Mouse (Mus musculus): ENCODE results near the gene Mybbp1a.

Gene Mybbp1a

GRCm38 (mm10) chr11:72411945-72412344 lies 29.2 kb upstream of the Mybbp1a start:
- intact Hi-C loops (cut with DNase I): no loop called here

- intact Hi-C loops (cut with DNase I): no loop called here
Observed at GRCm38 (mm10) chr11:72413016-72413415, 28.1 kb upstream of the Mybbp1a start.

- intact Hi-C loops (cut with DNase I): no loop called here
Observed at GRCm38 (mm10) chr11:72413601-72414190, 27.5 kb upstream of the Mybbp1a start.

DNA sequence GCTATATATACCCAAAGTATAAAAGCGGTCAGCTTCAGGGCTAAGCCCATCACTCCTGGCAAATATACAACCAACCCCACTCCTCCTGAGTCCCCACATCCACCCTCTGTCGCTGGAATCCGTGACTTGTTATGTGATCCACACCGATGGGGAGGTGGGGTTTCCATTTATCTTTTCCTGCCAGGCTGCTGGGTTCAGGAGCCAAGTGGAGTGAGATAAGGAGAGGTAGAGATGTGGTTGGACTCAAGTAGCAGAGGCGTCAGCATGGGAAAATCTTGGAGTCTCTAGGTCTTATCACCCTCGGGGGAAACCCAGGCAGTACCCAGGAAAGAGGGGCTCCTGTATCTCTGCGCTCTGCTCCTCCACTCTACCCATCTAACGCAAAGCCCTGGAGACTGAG lies 26.0 kb upstream of the Mybbp1a start:
- intact Hi-C loops (cut with DNase I): no loop called here

DNA sequence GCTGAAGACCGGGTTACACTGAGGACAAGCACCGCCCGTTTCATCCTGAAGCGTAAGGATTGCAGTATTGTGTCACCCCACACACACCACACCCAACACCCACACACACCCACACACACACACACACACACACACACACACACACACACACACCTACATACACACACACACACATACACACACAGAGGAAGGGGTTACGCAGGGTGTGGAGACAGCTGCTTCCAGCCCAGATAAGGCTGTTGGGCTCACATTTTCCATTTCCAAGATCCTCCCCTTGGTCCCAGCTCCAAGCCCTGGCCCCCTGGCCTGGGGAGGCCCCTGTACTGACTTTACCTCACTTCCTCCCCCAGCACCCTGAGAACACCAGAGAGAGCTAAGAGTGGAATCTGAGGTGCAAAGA lies 24.5 kb upstream of the Mybbp1a start:
- intact Hi-C loops (cut with DNase I): no loop called here

GRCm38 (mm10) chr11:72417376-72417775 lies 23.8 kb upstream of the Mybbp1a start:
- intact Hi-C loops (cut with DNase I): no loop called here

DNA sequence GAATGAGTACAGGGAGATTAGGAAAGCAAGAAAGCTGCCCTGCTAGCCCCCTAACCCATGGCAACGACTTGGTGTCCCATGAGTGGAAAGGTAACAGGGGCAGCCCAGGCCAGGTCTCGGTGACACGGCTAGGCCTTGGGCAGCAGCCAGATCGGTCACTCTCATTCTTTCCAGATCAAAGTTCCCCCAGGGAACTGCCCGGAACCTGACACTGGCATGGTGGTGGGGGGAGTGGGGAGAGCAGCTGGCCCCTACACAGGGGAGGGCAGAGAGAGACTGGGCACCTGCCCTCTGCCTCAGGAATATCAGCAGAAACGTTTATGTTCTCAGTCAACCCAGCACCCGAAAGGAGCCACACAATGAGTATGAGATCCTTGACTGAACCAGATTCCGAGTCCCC lies 22.9 kb upstream of the Mybbp1a start:
- intact Hi-C loops (cut with DNase I): no loop called here

- intact Hi-C loops (cut with DNase I): no loop called here
Observed at GRCm38 (mm10) chr11:72419006-72419405, 22.1 kb upstream of the Mybbp1a start.

DNA sequence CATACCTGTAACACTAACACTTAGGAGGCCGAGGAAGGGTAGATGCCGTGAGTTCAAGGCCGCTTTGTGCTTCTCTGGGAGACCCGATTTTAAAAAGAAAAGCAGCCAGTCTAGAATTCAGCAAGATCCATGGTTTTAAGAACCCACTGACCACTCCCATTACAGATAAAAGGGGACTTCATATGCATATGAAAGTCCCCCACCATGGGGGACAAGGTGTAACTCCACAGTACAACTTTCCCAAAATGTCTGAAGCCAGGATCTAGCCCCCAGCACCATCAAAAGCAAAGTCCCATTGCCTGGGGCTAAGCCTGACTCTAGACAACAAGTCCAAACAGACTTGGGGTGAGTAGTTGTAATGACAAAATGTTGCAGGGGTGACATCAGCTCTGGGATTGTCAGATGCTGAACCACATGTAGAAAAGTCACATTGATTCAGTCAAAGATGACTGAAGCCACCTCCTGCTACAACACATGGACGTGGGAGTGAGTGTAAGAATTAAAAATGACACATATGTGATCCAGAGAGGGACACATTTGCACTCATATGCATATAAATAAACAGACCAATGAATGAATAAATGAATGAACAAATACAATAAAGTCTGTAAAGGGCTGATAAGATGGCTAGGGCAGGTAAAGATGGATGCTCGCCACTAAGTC lies 20.6 kb upstream of the Mybbp1a start:
- intact Hi-C loops (cut with DNase I): no loop called here

- intact Hi-C loops (cut with DNase I): no loop called here
Observed at GRCm38 (mm10) chr11:72421518-72422278, 19.5 kb upstream of the Mybbp1a start.

DNA sequence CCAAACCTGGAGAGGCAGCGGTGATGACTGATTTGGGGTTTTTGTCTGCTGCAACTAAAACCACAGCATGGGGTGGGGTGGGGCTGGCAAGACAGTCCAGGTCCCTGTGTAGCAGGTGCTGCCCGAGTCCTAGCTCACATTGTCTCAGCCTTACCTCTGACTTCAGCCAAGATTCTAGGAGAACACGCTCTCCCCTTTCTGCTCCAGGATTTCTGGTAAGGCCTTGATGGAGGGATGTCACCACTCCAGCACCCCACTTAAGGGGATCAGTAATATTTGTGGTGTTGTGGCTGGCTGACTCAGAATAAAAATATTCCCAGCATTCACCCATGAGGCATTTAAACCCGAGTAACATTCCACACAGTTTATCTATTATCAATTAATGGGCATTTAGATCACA lies 17.5 kb upstream of the Mybbp1a start:
- intact Hi-C loops (cut with DNase I): no loop called here

- intact Hi-C loops (cut with DNase I): no loop called here
Observed at GRCm38 (mm10) chr11:72425201-72425600, 16.0 kb upstream of the Mybbp1a start.

- intact Hi-C loops (cut with DNase I): no loop called here
Observed at GRCm38 (mm10) chr11:72426884-72427283, 14.3 kb upstream of the Mybbp1a start.

DNA sequence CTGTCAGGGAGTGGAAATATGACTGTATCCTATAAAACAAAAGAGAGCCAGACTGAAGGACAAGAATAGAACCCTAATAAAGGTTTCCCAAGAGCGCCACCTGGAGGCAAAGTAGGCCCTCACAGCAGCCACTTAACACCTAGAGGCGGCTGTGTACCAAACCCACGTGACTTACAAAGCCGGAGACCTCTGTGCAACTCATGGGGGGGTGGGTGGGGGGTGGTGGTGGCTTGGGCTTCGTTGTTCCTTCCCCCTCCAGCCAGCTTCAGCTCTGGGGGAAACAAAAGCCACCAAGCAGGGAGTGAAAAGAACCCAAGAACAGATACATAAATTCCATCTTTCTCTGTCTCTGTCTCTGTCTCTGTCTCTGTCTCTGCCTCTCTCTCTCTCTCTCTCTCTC lies 12.5 kb upstream of the Mybbp1a start:
- intact Hi-C loops (cut with DNase I): loop anchor here (2.0 kb wide), 3 partner anchors 74 to 204 kb away; no protein-coding TSS in a partner anchor

DNA sequence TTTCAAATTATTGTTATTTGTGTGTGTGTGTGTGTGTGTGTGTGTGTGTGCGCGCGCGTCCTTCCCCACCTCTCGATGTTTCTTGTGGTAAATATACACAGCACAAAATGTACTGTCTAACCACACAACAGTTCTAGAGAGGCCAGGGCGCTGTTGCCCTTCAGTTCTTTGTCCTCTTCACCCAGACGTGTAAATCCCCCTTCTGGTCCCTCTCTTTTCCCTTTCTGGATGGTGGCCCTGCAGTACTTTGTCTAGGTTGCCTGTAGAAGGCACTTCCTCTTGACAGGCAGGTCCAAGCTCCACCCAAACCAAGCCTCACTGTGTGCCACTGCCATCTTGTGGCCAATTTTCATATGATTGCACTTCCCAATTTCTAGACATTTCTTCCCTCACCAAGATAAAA lies 11.9 kb upstream of the Mybbp1a start:
- intact Hi-C loops (cut with DNase I): loop anchor here (2.0 kb wide), 3 partner anchors 74 to 204 kb away; no protein-coding TSS in a partner anchor

GRCm38 (mm10) chr11:72430311-72431068 lies 10.7 kb upstream of the Mybbp1a start:
- intact Hi-C loops (cut with DNase I): loop anchor here (5.0 kb wide), 1 partner anchor 132 kb away; no protein-coding TSS in a partner anchor

- intact Hi-C loops (cut with DNase I): loop anchor here (5.0 kb wide), 1 partner anchor 127 kb away; no protein-coding TSS in a partner anchor
Observed at GRCm38 (mm10) chr11:72434963-72435693, 6.0 kb upstream of the Mybbp1a start, which contains the start of gene Ggt6. Ggt6 (plus strand) TSS chr11:72435526.

- intact Hi-C loops (cut with DNase I): no loop called here
Observed at GRCm38 (mm10) chr11:72435694-72436045, 5.5 kb upstream of the Mybbp1a start.

DNA sequence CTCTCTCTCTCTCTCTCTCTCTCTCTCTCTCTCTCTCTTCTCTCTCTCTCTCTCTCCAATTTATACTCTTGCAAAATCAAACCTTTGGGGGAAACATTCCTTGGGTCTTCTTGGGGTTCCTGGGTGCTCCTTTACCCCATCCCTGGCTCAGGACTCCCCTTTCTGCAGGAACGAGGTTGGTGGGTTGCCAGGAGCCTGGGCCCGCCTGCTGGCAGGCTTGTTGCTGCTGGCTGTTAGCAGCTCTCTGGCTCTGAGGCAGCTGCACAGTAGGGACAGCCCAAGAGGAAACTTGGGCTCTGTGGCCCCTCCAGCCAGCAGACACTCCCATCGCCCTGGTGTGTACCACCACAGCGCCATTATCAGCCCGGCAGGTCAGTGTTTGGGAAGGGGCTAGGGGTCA lies 4.9 kb upstream of the Mybbp1a start:
- intact Hi-C loops (cut with DNase I): no loop called here

- intact Hi-C loops (cut with DNase I): no loop called here
Observed at GRCm38 (mm10) chr11:72436756-72437650, 4.2 kb upstream of the Mybbp1a start.

Measured in adrenal gland (tissue).